Mouse (Mus musculus): ENCODE measurements at regions not wholly inside any gene's neighbourhood (a gene's known extent, or its start where the extent isn't known, plus 50 kb on each side); places are given as distances from the start of the nearest gene placed in this dataset.

DNA sequence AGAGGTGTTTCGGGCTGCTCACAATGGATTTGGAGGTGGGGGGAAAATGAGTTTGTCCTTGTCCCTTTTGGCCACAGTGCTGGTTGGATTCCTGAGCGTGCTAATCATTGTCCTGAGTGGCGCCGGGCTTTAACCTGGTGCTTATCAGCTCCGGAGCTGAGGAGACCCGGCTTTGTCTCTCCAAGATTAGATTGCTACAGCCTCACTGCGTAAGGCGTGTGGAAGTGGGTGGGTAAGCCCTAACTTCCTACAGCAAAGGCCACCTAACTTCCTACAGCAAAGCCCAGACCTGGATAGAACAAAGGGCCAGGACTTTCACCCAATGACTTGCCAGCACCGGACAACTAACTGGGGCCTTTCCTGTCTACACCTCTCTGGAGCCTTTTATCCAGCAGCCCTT, 138.1 kb upstream of the Tsc22d1 start:
- no peak for TF ChIP-seq HCFC1 (IDR thresholded peaks at IDR 0.05; ENCODE audit: borderline replicate concordance, insufficient read depth, low read length)
- no peak for TF ChIP-seq CHD2 (IDR thresholded peaks at IDR 0.05; ENCODE audit: low read depth, low read length)
- TF ChIP-seq ZC3H11A (IDR thresholded peaks at IDR 0.05; ENCODE audit: borderline replicate concordance, low read depth, low read length): no peak
- TF ChIP-seq MAFK (IDR thresholded peaks at IDR 0.05; ENCODE audit: insufficient read depth, low read depth, low read length): no peak
- TF ChIP-seq ZNF384 (IDR thresholded peaks at IDR 0.05; ENCODE audit: low read depth, low read length): no peak
